8 mouse cellular contexts compared by ENCODE assay signal in genomic region chr2:32509896-32510295, GRCm38 (mm10). TPM values are rescaled to one million over a fixed set of nuclear protein-coding genes. Genes with fewer than 3 reads are reported as not detected.
DNase-seq lines count a peak whose midpoint lies in the region; ATAC-seq and TF ChIP-seq lines count a peak whose summit lies in the region.

No protein-coding gene starts in this region.

- no peak overlapping the region for H3K4me3 ChIP-seq in forebrain, embryonic 10.5 days
- H3K4me3 ChIP-seq in forebrain, embryonic 14.5 days (ENCODE audit: low read depth, low read length) = no peak overlapping the region
- H3K4me3 ChIP-seq in thymus, adult 2 months (ENCODE audit: control insufficient read depth, insufficient read depth, low read length) = no peak overlapping the region
- no peak overlapping the region for H3K4me3 ChIP-seq in liver, embryonic 11.5 days (ENCODE audit: low read depth, low read length)

- DNase-seq in forebrain, embryonic 10.5 days (ENCODE audit: extremely low spot score, low spot score) = no peak
- no peak for DNase-seq in forebrain, embryonic 14.5 days (ENCODE audit: low spot score)
- no peak for DNase-seq in thymus, adult 2 months
- DNase-seq in thymus, postnatal 4 days = no peak
- no peak for DNase-seq in liver, embryonic 11.5 days (ENCODE audit: low spot score)
- DNase-seq in adrenal gland, postnatal 14 days = no peak
- no peak for DNase-seq in frontal cortex, postnatal 14 days (ENCODE audit: low spot score in 2 of 2)
- DNase-seq in urinary bladder, postnatal 10 days (ENCODE audit: low spot score) = no peak

- no peak for TF ChIP-seq CTCF in thymus, adult 2 months (IDR thresholded peaks at IDR 0.05; ENCODE audit: borderline replicate concordance, control insufficient read depth, extremely low read depth, insufficient read depth, low read length, poor library complexity)

- H3K4me1 ChIP-seq in forebrain, embryonic 10.5 days = peaks cover 34% of the 10 kb centered on the region
- H3K4me1 ChIP-seq in forebrain, embryonic 14.5 days (ENCODE audit: control insufficient read depth, insufficient read depth, low read length) = no peaks in the 10 kb centered on the region
- peaks cover 32% of the 10 kb centered on the region for H3K4me1 ChIP-seq in thymus, adult 2 months (replicated peaks; ENCODE audit: control insufficient read depth, insufficient read depth, low read length)
- peaks cover 19% of the 10 kb centered on the region for H3K4me1 ChIP-seq in liver, embryonic 11.5 days (replicated peaks; ENCODE audit: control insufficient read depth, insufficient read depth, low read length)

- WGBS in forebrain, embryonic 10.5 days = 54% methylated on average over 8 of the region's 8 CpGs
- 57% methylated on average over 8 of the region's 8 CpGs for WGBS in forebrain, embryonic 14.5 days
- WGBS in thymus, adult 2 months = 44% methylated on average over 8 of the region's 8 CpGs
- WGBS in liver, embryonic 11.5 days = 55% methylated on average over 8 of the region's 8 CpGs

- ATAC-seq in forebrain, embryonic 14.5 days = no peak
- ATAC-seq in liver, embryonic 11.5 days (replicated peaks; ENCODE audit: low FRiP score) = no peak

- TF ChIP-seq POLR2A in thymus, adult 2 months (IDR thresholded peaks at IDR 0.05; ENCODE audit: control insufficient read depth, extremely low read depth, insufficient read depth, low read length, poor library complexity) = no peak

- H3K36me3 ChIP-seq in forebrain, embryonic 10.5 days (replicated peaks) = no peaks in the 10 kb centered on the region
- no peaks in the 10 kb centered on the region for H3K36me3 ChIP-seq in forebrain, embryonic 14.5 days (ENCODE audit: control insufficient read depth, insufficient read depth, low read length)
- no peaks in the 10 kb centered on the region for H3K36me3 ChIP-seq in thymus, adult 2 months (ENCODE audit: control insufficient read depth, insufficient read depth, low read length)
- H3K36me3 ChIP-seq in liver, embryonic 11.5 days (ENCODE audit: control insufficient read depth, insufficient read depth, low read length) = no peaks in the 10 kb centered on the region

- H3K27ac ChIP-seq in forebrain, embryonic 10.5 days = peak overlapping the region; percentile 80
- no peak overlapping the region for H3K27ac ChIP-seq in forebrain, embryonic 14.5 days (ENCODE audit: low read depth, low read length)
- H3K27ac ChIP-seq in thymus, adult 2 months (ENCODE audit: control insufficient read depth, insufficient read depth, low read length) = peak overlapping the region; percentile 6; the same call in 1 of the 2 replicates
- H3K27ac ChIP-seq in liver, embryonic 11.5 days (ENCODE audit: low read depth, low read length) = peak overlapping the region; percentile 20; the same call in 1 of the 2 replicates

- no peak overlapping the region for H3K4me2 ChIP-seq in forebrain, embryonic 14.5 days (ENCODE audit: low read length)
- H3K4me2 ChIP-seq in liver, embryonic 11.5 days = no peak overlapping the region

- H3K27me3 ChIP-seq in forebrain, embryonic 10.5 days (ENCODE audit: poor library complexity, severe bottlenecking) = no peaks in the 10 kb centered on the region
- no peaks in the 10 kb centered on the region for H3K27me3 ChIP-seq in forebrain, embryonic 14.5 days (replicated peaks; ENCODE audit: control insufficient read depth, insufficient read depth, low read length)
- H3K27me3 ChIP-seq in thymus, adult 2 months (ENCODE audit: control insufficient read depth, insufficient read depth, low read length) = no peaks in the 10 kb centered on the region
- no peaks in the 10 kb centered on the region for H3K27me3 ChIP-seq in liver, embryonic 11.5 days (replicated peaks; ENCODE audit: control insufficient read depth, insufficient read depth, low read length)

- no peak overlapping the region for H3K9ac ChIP-seq in forebrain, embryonic 14.5 days (ENCODE audit: low read length)
- H3K9ac ChIP-seq in liver, embryonic 11.5 days (ENCODE audit: low read depth, low read length) = no peak overlapping the region

- no peaks in the 10 kb centered on the region; the same call in 1 of the 2 replicates for H3K9me3 ChIP-seq in forebrain, embryonic 10.5 days
- no peaks in the 10 kb centered on the region for H3K9me3 ChIP-seq in forebrain, embryonic 14.5 days (replicated peaks; ENCODE audit: control insufficient read depth, low read length)
- H3K9me3 ChIP-seq in liver, embryonic 11.5 days (ENCODE audit: control insufficient read depth, low read length) = no peaks in the 10 kb centered on the region

RNA-seq across cellular contexts. Expression of gene Fam102a, which starts 25.2 kb away (rescaled TPM):
- polyA plus RNA-seq in forebrain, embryonic 10.5 days (2016; fragmentation: Nextera tagmentation; extraction: Ambion mirVana) = 7.3 and 7.8 TPM in 2 replicates
- polyA plus RNA-seq in forebrain, embryonic 14.5 days (2014; fragmentation: Nextera tagmentation; extraction: Ambion mirVana) = 4.4 and 5.2 TPM in 2 replicates
- polyA plus RNA-seq in thymus, adult 2 months (2012; rRNA removed) = 57.4 and 66.7 TPM in 2 replicates
- 4.1 and 6.5 TPM in 2 replicates for polyA plus RNA-seq in liver, embryonic 11.5 days (2014; fragmentation: Nextera tagmentation; extraction: Ambion mirVana)
- total RNA-seq in adrenal gland, postnatal 14 days (2021) = 25.6 and 28.7 TPM in 2 replicates

RNA-seq across cellular contexts. Expression of gene Slc25a25, which starts 58.7 kb away (rescaled TPM):
- 25.0 and 26.3 TPM in 2 replicates for polyA plus RNA-seq in forebrain, embryonic 10.5 days (2016; fragmentation: Nextera tagmentation; extraction: Ambion mirVana)
- 30.4 and 34.2 TPM in 2 replicates for polyA plus RNA-seq in forebrain, embryonic 14.5 days (2014; fragmentation: Nextera tagmentation; extraction: Ambion mirVana)
- 25.3 and 29.3 TPM in 2 replicates for polyA plus RNA-seq in thymus, adult 2 months (2012; rRNA removed)
- 10.4 and 12.7 TPM in 2 replicates for polyA plus RNA-seq in liver, embryonic 11.5 days (2014; fragmentation: Nextera tagmentation; extraction: Ambion mirVana)
- total RNA-seq in adrenal gland, postnatal 14 days (2021) = 63.6 and 119 TPM in 2 replicates

RNA-seq across cellular contexts. Expression of gene Naif1, which starts 59.6 kb away (rescaled TPM):
- 6.6 and 6.7 TPM in 2 replicates for polyA plus RNA-seq in forebrain, embryonic 10.5 days (2016; fragmentation: Nextera tagmentation; extraction: Ambion mirVana)
- 5.3 and 5.4 TPM in 2 replicates for polyA plus RNA-seq in forebrain, embryonic 14.5 days (2014; fragmentation: Nextera tagmentation; extraction: Ambion mirVana)
- polyA plus RNA-seq in thymus, adult 2 months (2012; rRNA removed) = 8.8 and 9.2 TPM in 2 replicates
- polyA plus RNA-seq in liver, embryonic 11.5 days (2014; fragmentation: Nextera tagmentation; extraction: Ambion mirVana) = 4.5 and 5.4 TPM in 2 replicates
- total RNA-seq in adrenal gland, postnatal 14 days (2021) = 4.3 and 4.4 TPM in 2 replicates
